ENCODE assay signal across 14 mouse cellular contexts in the genomic region with DNA sequence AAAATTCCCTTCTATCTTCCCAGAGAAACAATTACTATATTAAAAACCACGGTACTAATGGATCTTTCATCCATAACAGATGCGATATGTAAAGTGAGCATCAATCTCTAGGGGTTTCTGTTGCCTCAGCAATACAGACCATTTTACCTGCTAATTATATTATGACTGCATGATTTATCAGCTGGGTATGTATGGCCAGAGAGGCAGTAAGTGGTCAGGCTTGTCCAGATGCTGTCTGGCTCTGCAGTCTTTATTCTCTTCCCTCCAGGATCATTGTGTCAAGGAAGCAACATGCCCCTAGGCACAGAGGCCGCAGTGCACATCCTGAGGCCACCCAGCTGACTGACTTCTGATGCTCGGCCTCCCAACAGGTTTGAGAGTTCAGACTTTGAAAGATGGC.
"Had no signal": no experiment of that assay in that cellular context is flagged by ENCODE, and none has a peak within 500 bp of the region (broad histone marks: within the 10 kb centered on the region; RNA-seq: fewer than 3 reads in every experiment).

No protein-coding gene starts in this region.

- H3K9me3 ChIP-seq: limb, embryonic 10.5 days; liver, embryonic 15.5 days had no signal

- H3K4me3 ChIP-seq: layer of hippocampus, adult 2 months; limb, embryonic 10.5 days; liver, embryonic 15.5 days had no signal

- H3K9ac ChIP-seq: liver, embryonic 15.5 days had no signal

- ATAC-seq: lung, postnatal 0 days had no signal

- H3K4me1 ChIP-seq: limb, embryonic 10.5 days; liver, embryonic 15.5 days had no signal

- H3K4me2 ChIP-seq: liver, embryonic 11.5 days; liver, embryonic 15.5 days had no signal

- H3K36me3 ChIP-seq: liver, embryonic 15.5 days had no signal

- DNase-seq: kidney, adult 18-20 months; kidney, postnatal 10 days; kidney, postnatal 4 days; lung, adult 2 months; lung, postnatal 36 days; right cerebral cortex, adult 18-20 months; right cerebral cortex, postnatal 25 days; thymus, postnatal 4 days had no signal

- H3K27ac ChIP-seq: limb, embryonic 10.5 days; liver, embryonic 15.5 days; stomach, postnatal 0 days had no signal

- H3K27me3 ChIP-seq: liver, embryonic 15.5 days had no signal
